Mouse (Mus musculus) urinary bladder, postnatal 4 days (tissue): Measurements from ENCODE around the gene Mical2.
A peak's percentile ranks its signal among the peaks of the same experiment; 100 is the strongest.

Experiments used
- DNase-seq, 2 experiments: peaks; one replicate each; pipeline ENCODE4 v3.0.0; 2021 to 2022; ENCODE audit warnings: low spot score in 2 of 2

The Mical2 gene

DNA sequence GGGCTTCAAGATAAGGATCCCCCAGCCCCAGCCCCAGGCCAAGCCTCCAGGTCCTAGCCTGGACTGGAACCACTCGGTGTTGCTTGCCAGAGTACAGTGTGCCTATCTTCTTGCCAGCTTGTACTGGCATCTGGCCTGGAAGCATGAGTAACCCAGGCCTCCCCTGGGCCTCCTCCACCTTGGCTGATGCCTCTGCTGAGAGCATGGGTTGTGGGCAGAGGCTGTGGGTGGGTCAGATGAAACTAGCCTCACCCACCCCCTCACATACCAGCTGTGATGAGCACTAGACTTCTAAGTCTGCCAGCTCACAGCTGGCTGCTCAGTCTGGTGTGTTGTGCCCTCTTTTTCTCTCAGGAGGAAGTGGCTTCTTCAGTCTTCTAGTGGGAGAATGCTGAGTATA, 90.6 kb downstream of the Mical2 start:
- peak in 1 of 2 experiments; percentile 36 for DNase-seq

DNA sequence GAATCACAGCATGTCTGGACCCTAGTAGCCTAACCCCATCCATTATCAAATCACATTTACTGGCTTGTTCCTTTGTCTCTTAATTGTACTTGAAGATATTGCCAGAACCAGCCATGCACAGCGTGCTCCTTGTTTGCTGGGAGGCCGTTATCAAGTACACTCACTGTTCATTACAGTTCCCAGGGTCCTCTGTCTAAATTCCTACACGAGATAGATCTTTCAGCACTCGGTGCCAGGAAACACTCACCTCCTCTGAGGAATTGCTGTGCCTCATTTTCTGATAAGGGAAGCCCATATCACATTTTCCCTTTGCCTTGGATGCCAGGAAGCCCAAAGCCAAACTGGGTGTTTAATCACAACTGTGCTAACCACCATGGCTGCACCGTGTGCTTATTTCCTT, 91.8 kb downstream of the Mical2 start:
- DNase-seq: no peak

DNA sequence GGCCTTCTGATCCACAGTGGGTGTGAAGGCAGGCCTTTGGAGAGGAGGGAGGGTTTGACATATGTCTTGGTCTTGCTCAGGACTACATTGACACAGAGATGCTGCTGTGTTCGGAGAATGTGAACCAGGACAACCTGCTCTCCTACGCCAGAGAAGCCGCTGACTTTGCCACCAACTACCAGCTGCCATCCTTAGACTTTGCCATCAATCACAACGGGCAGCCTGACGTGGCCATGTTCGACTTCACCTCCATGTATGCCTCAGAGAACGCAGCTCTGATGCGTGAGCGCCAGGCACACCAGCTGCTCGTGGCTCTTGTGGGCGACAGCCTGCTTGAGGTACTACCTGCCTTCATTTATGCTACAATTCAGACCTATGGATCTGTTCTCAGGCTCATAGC, 92.7 kb downstream of the Mical2 start:
- no peak for DNase-seq

DNA sequence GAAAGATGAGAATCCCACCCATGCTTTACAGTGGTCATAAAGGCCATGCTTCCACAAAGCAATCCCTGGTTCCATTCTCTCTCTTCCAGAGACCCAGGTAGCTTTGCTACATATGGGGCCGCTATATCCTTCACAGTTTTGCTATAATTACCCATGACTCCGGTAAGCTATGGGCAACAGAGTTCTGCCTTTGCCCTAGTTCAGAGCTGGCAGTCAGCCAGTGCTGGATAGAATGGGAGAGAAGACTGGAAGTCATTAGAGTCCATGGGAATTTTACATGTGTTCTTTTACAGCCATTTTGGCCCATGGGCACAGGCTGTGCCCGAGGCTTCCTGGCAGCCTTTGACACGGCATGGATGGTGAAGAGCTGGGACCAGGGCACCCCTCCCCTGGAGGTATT, 93.8 kb downstream of the Mical2 start:
- no peak for DNase-seq

DNA sequence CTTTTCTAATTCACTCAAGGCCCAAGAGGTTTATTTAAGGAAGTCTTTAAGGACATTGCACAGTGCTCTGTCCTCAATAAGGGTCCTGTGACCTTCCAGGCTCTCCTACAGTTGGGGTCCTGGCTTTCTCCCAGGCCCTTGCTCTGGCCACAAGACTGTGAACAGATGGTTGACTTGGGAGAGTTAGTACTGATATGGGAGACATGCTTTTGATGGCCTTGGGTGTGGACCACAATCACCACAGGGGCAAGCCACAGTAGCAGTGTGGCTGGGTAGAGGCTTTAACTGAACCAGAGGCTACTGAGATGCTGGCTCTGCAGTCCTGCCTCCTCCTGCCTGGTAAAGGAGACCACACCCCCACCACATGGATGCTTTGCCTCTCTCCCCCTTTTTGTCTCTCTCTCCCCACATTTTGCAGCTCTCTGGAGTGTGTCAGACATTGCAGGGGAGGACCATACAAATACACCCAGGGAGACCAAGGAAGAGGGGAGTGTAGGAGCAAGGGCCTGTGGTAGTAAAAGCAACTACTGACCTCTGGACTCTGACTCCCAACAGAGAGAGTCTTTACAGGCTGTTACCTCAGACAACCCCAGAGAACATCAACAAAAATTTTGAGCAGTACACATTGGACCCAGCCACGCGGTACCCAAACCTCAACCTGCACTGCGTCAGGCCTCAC, 94.5 kb downstream of the Mical2 start:
- DNase-seq: no peak

DNA sequence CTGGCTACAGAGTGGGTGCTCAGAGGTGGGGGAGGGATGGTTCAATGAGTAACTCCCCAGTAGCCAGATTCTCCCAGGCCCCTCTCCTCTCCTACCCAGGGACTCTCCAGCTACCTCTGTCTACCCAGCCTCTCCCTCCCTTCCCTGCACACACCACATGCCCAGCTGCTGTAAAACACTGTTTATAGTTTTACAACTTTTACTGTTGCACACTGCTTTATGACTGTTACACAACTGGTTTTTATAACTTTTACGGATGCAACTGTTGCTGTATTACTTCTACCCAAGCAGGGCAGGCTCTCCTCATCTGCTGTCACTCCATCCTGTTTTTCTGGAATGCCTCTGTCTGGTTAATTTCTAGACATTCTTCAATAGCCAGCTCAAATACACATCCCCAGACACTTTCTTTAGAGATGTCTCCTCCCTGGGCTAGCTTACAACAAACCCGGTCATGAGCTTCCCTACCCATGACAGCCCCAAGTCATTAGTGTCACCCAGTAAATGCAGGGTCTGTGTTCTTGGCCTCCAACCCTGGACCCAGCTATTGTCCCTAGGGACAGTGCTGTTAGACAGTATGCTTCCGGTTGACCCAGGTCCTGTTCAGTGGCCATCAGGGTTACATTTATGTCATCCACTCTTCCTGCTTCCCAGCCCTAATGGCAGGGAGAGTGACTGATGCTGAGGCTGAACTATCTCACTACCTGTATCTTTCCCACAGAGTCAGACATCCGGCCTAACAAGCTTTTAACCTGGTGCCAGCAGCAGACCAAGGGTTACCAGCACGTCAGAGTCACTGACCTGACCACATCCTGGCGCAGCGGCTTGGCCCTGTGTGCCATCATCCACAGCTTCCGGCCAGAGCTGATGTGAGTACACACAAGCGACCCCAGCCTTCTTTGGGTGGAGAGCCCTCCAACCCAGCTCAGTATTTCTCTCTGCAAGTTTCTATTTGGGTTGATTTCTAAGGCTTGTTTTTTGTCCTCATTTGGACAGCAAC, 96.4 kb downstream of the Mical2 start:
- no peak for DNase-seq

DNA sequence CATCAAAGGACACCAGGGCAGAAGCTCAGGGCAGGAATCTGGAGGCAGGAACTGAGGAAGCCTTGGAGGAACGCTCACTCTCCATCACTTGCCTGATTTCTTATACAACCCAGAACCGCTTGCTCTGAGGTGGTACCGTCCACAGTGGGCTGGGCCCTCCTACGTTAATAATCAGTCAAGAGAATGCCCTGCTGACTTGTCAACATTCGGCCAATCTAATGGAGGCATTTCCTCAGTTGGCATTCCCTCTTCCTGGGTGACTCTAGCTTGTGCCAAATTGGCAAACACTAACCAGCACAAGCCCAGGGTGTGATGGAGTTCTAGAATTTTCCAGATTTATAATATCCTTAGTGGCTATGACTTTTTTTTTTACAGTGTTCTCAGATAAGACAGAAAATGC, 98.9 kb downstream of the Mical2 start:
- DNase-seq: no peak

DNA sequence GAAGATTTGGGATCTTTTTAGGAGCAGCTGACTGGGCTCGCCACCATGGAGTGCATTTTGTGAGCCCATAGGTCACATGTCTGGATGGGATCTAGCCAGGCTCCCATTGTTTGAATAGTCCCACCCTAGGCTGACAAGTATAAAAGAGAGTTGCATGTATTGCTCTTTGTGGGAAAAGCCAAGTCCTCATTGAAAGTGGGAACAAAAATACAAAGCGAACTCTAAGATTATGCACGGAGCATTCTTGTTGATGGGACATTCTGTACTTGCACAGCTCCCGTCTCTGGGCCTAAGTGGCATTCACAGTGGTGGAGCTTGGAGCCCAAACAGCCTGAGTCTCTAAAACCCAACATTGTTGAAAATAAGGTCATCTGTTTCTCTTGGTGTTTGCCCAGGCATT, 101.2 kb downstream of the Mical2 start:
- no peak for DNase-seq

DNA sequence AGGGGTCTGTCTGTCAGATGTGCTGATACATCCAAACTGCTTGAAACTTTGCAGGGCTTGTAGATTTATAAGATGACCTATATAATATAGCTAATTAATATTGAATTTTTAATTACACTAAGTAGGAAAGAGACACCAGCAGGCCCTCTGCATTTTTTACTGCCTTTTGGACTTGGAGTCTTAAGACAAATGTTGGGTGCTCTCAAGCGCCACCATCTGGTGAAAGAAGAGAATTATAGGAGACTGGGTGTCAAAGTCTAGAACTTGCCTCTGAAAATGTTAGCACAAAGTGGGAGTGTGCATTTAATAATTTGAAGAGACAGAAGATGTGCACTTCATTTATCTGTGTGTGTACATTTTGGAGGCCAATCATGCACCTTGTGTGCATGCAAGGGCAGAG, 103.3 kb downstream of the Mical2 start:
- no peak for DNase-seq

DNA sequence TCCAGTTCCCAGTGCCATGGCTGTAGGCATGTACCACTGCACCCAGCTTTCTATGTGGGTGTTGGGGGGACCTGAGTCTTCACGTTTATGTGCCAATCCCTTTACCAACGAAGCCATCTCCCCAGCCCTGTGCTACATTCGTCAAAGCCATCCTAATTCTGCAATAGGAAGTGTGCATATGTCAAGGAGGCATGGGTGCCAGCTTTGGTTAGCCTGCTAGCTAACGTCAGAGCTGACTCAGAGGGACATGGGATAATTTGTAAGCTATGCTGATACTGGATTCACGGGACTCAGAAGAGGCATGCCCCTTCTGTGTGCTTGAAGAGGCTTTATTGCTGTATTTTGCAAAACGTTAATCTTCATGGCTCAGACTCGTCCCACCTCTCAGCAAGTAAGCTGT, 103.8 kb downstream of the Mical2 start:
- DNase-seq: no peak

DNA sequence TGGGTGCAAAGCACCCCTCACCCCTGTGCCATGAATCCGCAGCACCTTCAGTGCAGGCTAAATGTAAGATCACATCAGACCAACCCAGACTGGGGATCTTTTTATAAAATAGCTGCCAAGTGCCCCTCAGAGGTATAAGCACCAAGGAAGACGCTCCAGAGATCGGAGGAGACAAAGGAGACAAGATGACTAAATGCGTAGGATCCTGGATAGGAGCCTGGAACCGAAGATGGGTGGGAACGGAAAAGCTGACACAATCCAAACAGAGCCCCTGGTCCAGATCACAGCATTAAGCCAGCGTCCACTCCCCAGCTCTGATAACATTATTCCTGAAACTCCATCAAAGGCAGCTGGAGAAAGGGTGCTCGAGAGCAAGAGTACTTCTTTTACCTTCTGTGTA, 105.3 kb downstream of the Mical2 start:
- DNase-seq: no peak

DNA sequence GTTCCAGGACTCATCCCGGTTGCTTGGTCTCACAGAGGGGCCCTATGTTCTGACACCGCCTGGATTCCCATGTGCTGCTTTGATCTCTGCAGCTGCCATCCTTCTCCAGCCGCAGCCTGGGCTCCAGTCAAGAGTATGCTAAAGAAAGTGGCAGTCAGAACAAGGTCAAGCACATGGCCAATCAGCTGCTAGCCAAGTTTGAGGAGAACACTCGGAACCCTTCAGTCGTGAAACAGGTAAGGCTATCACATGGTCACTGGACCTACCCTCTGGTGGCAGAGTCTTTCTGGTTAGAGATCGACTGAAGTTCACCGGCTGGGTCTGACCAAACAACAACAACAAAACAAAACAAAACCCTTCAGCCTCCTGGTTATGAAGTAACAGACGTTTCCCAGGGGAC, 106.1 kb downstream of the Mical2 start:
- DNase-seq: no peak

DNA sequence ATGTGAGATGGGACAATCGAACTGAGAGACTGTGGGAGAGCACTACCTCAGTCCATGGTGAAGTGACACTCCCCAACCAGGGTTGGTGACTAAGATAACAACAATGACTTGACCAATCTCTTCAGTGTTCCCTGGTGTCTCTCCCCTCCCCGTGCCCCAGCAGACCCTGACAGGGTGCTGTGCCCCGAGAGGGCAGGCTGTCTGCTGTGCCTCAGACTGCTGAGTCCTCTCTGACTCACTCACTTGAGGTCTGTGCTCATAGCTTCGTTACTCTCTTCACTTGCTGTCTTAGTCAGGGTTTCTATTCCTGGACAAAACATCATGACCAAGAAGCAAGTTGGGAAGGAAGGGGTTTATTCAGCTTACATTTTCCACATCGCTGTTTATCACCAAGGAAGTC, 106.8 kb downstream of the Mical2 start:
- DNase-seq: no peak

DNA sequence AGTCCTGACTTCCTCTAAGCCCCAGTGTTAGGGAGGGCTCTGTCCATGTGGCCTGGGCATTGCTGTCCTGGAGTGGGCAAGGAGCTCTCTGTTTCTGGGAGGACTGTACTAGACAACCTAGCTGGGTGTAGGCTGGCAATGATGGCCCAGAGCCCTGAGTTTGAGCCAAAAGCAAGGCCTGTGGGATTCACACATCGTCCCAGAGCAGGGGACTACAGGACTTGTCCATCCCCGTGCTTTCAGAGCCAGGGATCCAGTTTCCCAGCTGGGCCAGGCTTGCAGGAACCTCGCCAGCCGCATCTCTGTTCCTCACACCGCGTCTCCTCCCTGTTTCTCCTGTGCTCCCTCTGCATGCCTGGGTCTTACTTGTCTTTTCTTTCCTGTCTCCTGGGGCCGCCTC, 107.7 kb downstream of the Mical2 start:
- DNase-seq: no peak

DNA sequence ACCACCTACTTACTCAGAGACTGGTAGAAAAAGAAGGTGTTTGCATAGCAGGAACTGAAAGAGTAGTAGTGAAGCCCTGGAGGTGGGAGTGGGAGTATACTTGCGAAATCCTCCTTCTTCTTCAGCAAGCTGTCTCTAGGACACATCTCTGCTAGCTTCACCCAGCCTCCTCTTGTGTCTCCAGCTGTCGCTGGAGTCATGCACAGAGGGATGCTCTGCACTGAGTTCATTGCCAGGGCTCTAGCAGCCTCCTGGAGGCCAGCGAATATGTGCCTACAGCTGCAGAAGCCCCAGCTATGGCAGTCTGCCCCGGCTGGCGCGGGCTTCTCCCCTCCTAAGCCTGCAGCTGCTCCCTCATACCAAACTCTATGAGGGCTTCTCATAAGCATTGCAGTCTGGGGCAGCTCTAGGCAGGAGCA, 110.6 kb downstream of the Mical2 start:
- DNase-seq: peak in 1 of 2 experiments; percentile 39

DNA sequence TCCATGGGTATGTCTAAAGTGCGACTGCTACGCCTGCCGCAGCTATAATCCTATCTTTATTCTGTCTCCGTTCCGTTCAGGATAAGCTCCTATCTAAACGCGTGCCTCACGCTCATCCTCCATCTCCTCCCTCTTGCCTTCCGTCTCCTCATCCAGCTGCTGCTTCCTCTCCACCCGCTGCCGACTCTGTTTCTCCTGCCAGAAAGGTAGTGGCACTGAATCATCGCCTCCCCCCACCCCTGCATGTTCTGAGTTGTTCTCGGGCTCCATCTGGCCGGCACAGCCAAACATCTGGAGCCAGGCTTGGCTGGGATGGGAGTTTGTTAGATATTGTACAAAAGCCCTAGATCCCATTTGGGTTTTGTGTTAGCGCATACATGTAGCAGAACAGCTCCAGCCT, 111.1 kb downstream of the Mical2 start:
- DNase-seq: peak in 1 of 2 experiments; percentile 55

DNA sequence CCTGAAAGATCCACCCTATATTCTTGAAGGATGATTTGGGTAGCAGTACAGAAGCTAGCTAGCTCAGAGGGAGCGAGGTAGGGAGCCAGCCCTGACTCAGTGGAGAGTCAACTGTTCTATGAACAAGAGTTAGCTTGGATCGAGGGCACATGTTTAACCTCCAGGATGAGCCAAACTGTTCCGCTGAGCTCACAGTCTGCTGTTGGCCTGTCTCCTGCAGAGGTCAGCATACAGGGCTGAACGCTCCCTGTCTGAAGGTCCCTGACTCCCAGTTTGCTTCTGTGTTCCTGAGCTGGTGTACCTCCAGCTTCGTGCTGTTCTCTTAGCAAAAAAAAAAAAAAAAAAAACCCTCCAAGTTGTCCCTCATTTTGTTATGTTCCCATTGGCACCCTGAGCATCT, 112.1 kb downstream of the Mical2 start:
- DNase-seq: no peak

DNA sequence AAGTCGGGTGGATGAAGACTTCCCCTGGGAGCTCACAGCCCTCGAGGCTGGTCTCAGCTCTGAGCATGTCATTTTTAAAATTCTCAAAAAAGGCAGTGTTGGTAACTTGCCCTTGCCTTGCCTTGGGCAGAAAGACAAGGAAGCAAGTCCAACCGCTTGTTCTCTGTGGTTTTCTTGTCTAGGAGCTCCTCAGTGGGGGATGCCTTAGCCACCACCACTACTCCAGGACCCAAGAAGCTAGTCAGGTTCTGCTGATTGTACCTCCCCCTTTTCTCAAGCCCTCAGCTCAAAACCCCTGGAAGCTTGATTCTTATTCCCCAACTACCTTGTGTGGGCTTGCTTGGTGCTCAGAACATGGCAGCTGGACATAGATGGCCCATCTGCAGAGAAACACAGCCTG, 115.4 kb downstream of the Mical2 start:
- DNase-seq: no peak

DNA sequence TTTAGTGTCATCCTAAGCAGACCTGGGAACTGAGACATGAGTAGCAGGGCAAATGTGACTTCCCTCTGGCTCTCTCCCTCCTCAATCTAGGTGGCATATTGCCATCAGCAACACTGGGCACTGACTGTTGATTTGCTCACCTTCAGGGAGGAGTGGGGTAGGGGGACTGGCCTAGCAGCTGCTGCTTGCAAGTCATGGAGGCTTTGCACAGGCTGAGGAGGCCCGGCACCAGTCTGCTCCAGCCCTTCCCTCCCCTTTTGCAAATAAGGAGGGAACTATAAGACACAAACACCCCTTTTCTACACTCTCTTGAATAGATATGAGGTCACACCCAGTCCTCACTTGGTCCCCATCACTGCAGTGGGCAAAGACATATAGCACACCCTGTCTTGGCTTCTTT, 120.0 kb downstream of the Mical2 start:
- no peak for DNase-seq

DNA sequence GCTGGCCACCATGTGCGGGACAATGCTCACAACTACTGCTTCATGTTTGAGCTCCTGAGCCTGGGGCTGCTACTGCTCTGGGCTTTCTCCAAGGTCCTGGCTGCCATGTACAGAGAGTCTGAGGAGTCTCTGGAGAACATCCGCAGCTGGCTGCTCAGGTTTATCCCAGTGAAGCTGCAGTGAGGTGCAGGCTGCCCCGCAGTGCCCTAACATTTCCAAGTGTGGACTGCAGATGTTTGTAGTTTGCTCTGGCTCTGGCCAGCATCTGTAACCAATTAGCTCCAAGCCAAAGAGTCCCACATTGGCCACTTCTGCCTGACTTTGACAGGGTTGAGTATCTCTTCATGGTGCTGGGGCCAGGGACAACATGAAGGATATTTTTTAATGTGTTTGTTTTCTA, 125.9 kb downstream of the Mical2 start:
- DNase-seq: no peak

DNA sequence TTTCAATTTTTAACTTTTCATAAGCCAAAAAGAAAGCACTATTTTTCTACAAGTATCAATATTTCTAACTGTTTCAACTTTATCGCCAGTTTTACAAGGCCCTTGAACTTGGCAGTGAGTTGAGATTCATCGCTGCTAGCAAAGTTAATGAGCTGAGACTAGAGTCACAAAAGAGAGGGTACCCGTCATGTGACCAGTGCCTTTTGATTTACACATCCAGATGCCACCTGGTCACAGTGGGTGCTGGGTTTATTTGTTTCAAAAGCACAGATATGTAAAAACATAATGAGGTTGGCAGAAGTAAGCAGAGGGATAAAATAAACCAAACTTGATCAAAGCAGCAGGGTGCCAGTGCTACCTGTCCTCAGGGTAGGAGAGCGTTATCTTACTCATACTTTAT, 126.3 kb downstream of the Mical2 start:
- DNase-seq: no peak

DNA sequence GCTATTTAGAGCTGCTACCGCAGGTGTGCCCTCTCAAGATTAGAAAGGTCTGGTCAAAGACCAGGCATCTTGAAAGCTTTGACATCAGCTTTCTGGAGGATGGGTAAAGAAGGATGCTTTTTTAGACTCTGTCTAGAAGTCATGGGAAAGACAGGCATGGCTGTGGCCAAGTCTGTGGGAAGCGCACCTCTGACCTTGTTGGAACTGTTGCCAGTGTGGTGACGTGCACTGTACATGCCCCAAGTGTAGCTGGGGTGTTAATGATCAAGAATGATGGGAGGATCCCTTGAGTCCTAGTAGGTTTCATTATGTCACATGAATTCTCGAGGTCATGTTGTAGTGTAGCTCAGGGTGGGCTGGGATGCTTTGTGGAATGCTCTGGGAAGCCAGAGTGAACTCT, 127.4 kb downstream of the Mical2 start:
- no peak for DNase-seq

DNA sequence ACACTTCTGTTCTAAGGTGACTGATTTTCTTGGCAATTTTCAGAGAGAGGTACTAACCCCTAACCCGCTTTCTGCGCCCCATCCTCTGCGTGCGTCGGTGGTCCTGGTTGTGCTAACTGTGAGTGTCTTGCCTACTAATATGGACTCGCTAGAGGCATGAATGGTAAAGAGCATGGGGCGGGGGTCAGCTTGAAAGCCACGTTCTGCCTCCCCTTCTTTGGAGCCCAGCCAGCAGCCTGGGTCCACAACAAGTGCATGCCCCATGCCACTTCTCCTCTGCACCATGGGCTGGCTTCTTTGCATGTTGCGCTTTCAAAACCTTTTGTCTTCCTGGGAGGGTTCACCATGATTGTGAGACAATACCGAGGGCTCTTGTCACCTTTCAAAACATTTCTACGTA, 128.3 kb downstream of the Mical2 start:
- no peak for DNase-seq
